Mouse (Mus musculus): ENCODE measurements around the gene BC067074. TPM values are rescaled to one million over a fixed set of nuclear protein-coding genes. Genes with fewer than 3 reads are reported as not detected.

Gene BC067074
- total and polyA plus RNA-seq, 3 experiments, result not detected

GRCm38 (mm10) chr13:113334773-113335172 is 41.8 kb downstream of the BC067074 start:
- no peak overlapping the region for H3K4me3 ChIP-seq (ENCODE audit: control insufficient read depth in 1 of 2, insufficient read depth in 1 of 2, low read depth in 2 of 2, low read length in 2 of 2)
- H3K9ac ChIP-seq (ENCODE audit: control insufficient read depth, low read depth, low read length, poor library complexity, severe bottlenecking), result no peak overlapping the region
- H3K4me1 ChIP-seq (ENCODE audit: control insufficient read depth in 1 of 2, insufficient read depth in 2 of 2, low read length in 2 of 2), result no peaks in the 10 kb centered on the region
- TF ChIP-seq CTCF (IDR thresholded peaks at IDR 0.05 in 2 of 3, conservative IDR thresholded peaks at IDR 0.05 in 1 of 3; ENCODE audit: control insufficient read depth in 1 of 3, insufficient read depth in 1 of 3, low read depth in 2 of 3, low read length in 3 of 3, poor library complexity in 1 of 3, severe bottlenecking in 1 of 3), result no peak
- no peak for TF ChIP-seq HCFC1 (IDR thresholded peaks at IDR 0.05; ENCODE audit: low read depth, low read length)
- TF ChIP-seq MAX (IDR thresholded peaks at IDR 0.05; ENCODE audit: low read length), result no peak
- no peak for TF ChIP-seq MEF2A (IDR thresholded peaks at IDR 0.05; ENCODE audit: extremely low read depth, insufficient replicate concordance, low read depth, low read length, poor library complexity, severe bottlenecking)
- TF ChIP-seq E2F4 (IDR thresholded peaks at IDR 0.05; ENCODE audit: borderline replicate concordance, low read depth, low read length), result no peak
- no peak for TF ChIP-seq EP300 (IDR thresholded peaks at IDR 0.05; ENCODE audit: low read depth in 1 of 2, low read length in 2 of 2)
- TF ChIP-seq RAD21 (IDR thresholded peaks at IDR 0.05; ENCODE audit: low read depth, low read length), result no peak
- TF ChIP-seq UBTF (IDR thresholded peaks at IDR 0.05; ENCODE audit: borderline replicate concordance, insufficient read depth, low read depth, low read length), result no peak
- no peak for TF ChIP-seq TAL1 (IDR thresholded peaks at IDR 0.05; ENCODE audit: low read length)
- no peak for TF ChIP-seq GABPA (IDR thresholded peaks at IDR 0.05; ENCODE audit: low read depth, low read length)
- H3K27ac ChIP-seq (ENCODE audit: control insufficient read depth, low read depth, low read length), result no peak overlapping the region
- DNase-seq (ENCODE audit: low read depth, low spot score), result no peak
- H3K79me2 ChIP-seq (ENCODE audit: control insufficient read depth, insufficient read depth, low read length, poor library complexity), result no peaks in the 10 kb centered on the region
- no peaks in the 10 kb centered on the region for H3K27me3 ChIP-seq (ENCODE audit: control insufficient read depth in 1 of 2, insufficient read depth in 2 of 2, low read length in 2 of 2)
- H3K36me3 ChIP-seq (ENCODE audit: control insufficient read depth in 1 of 2, insufficient read depth in 2 of 2, low read length in 2 of 2), result no peaks in the 10 kb centered on the region
- H3K9me3 ChIP-seq (replicated peaks; ENCODE audit: insufficient read depth, low read length), result no peaks in the 10 kb centered on the region

- Histone ChIP-seq H3K4me1 (ENCODE audit: control insufficient read depth in 1 of 2, insufficient read depth in 2 of 2, low read length in 2 of 2) (no peaks in the 10 kb centered on the region), H3K9ac (ENCODE audit: control insufficient read depth, low read depth, low read length, poor library complexity, severe bottlenecking) (no peak overlapping the region), H3K4me3 (ENCODE audit: control insufficient read depth in 1 of 2, insufficient read depth in 1 of 2, low read depth in 2 of 2, low read length in 2 of 2) (no peak overlapping the region), H3K79me2 (ENCODE audit: control insufficient read depth, insufficient read depth, low read length, poor library complexity) (no peaks in the 10 kb centered on the region), H3K27me3 (ENCODE audit: control insufficient read depth in 1 of 2, insufficient read depth in 2 of 2, low read length in 2 of 2) (no peaks in the 10 kb centered on the region), H3K9me3 (replicated peaks; ENCODE audit: insufficient read depth, low read length) (no peaks in the 10 kb centered on the region), H3K27ac (ENCODE audit: control insufficient read depth, low read depth, low read length) (no peak overlapping the region), H3K36me3 (ENCODE audit: control insufficient read depth in 1 of 2, insufficient read depth in 2 of 2, low read length in 2 of 2) (no peaks in the 10 kb centered on the region)
- TF ChIP-seq RAD21 (IDR thresholded peaks at IDR 0.05; ENCODE audit: low read depth, low read length) (peak; percentile 22), NRF1 (IDR thresholded peaks at IDR 0.05; ENCODE audit: insufficient read depth, low read depth, low read length, poor library complexity, severe bottlenecking) (no peak), USF2 (IDR thresholded peaks at IDR 0.05; ENCODE audit: borderline replicate concordance in 1 of 2, insufficient read depth in 1 of 2, low read depth in 1 of 2, low read length in 2 of 2) (no peak), ZMIZ1 (IDR thresholded peaks at IDR 0.05; ENCODE audit: low read depth, low read length) (no peak), JUND (IDR thresholded peaks at IDR 0.05; ENCODE audit: low read depth, low read length) (no peak)
- DNase-seq (ENCODE audit: low read depth, low spot score), result peak; percentile 3
These were observed 44.4 kb downstream of the BC067074 start for GRCm38 (mm10) chr13:113337223-113337858.
